Mouse (Mus musculus): ENCODE measurements around the gene Ssbp3. TPM values are rescaled to one million over a fixed set of nuclear protein-coding genes. Genes with fewer than 3 reads are reported as not detected.

Gene Ssbp3
- polyA plus RNA-seq, 1 experiment from 2014 or later = 143 TPM

DNA sequence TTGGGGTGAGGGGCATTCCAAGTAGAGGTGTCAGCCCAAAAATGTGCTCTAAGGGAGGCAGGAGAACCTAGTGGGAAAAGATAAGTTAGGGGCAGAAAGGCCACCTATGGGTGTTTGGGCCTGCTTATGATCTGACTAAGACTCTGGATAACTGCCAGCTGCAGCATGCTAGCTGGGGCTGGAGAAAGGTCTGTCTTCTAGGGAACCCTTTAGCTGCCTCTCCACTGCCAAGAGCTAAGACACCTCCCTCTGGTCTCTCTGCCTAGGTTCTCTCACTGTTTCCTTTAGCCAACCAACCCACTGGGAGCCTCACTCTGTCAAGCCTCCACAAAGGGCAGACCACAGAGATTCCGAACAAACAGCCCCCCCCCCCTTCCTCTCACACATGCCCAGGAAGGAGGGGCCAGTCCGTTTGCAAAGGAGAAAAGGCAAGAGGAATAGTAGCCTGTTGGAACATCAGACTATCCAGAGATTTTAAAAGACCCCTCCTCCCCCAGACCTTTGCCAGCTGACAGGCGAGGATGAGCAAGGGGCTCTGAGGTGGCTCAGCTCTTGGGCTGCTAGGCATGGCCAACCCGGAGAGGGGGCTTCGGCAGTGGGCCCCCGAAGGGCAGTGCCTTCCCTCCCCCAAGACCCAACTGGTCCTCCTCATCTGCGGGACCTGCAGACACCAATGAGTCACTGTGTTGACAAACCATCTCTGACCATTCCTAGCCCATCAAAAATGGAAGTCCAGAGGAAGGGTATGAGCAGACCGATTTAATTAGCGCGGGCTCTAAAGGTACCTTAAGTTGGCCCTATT is 1.4 kb upstream of the Ssbp3 start:
- Histone ChIP-seq H3K27ac (replicated peaks) (peak overlapping the region; percentile 99), H3K4me3 (peak overlapping the region; percentile 96), H3K9ac (no peak overlapping the region), H3K36me3 (no peaks in the 10 kb centered on the region), H3K9me3 (no peaks in the 10 kb centered on the region), H3K4me1 (replicated peaks) (peaks cover 42% of the 10 kb centered on the region), H3K4me2 (peak overlapping the region; percentile 85), H3K27me3 (no peaks in the 10 kb centered on the region)
- WGBS = 3% methylated on average over 10 of the region's 10 CpGs
- ATAC-seq (ENCODE audit: low FRiP score, low read depth) = no peak

- 0% methylated on average over 6 of the region's 6 CpGs for WGBS
Measured at GRCm38 (mm10) chr4:106909797-106910196, 704 bp upstream of the Ssbp3 start.

DNA sequence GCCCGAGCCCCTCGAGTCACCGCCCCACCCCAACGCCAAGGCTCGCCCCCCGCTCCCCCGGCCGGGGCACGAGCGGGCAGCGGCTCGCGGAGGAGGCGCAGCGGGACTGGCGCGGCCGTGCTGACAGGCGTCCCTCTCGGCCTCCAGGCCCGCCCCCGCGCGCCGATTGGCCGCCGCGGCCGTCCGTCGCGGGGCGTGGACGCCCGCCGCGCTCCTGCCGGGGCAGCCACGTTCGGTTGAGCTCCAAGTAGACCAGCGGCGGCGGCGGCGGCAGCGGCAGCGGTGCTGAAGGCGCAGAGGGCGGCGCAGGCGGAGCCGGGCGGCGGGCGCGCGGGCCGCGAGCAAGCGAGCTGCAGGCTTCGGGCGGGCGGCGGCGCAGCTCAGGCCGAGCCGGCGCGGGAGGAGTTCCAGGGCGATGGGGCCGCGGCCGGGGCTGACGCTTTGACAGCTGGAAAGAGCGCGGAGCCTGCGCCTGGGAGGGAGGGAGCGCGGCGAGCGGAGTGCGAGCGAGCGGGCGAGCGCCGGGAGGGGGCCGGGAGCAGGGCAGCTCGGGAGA is 823 bp downstream of the Ssbp3 start:
- Histone ChIP-seq H3K36me3 (peaks cover 12% of the 10 kb centered on the region), H3K4me3 (peak overlapping the region; percentile 96), H3K27ac (replicated peaks) (peak overlapping the region; percentile 99), H3K4me1 (replicated peaks) (peaks cover 63% of the 10 kb centered on the region), H3K9me3 (no peaks in the 10 kb centered on the region), H3K9ac (peak overlapping the region; percentile 98), H3K4me2 (peak overlapping the region; percentile 85), H3K27me3 (no peaks in the 10 kb centered on the region)
- under 1% methylated on average over 53 of the region's 89 CpGs for whole genome bisulfite sequencing
- peak; percentile 91 for ATAC-seq (ENCODE audit: low FRiP score, low read depth)

More at GRCm38 (mm10) chr4:106909797-106910196, 704 bp upstream of the Ssbp3 start:
- H3K4me2 ChIP-seq = peak overlapping the region; percentile 85
- no peaks in the 10 kb centered on the region for H3K9me3 ChIP-seq
- ATAC-seq (ENCODE audit: low FRiP score, low read depth) = no peak
- H3K4me1 ChIP-seq (replicated peaks) = peaks cover 48% of the 10 kb centered on the region
- H3K27me3 ChIP-seq = no peaks in the 10 kb centered on the region
- H3K36me3 ChIP-seq = no peaks in the 10 kb centered on the region
- peak overlapping the region; percentile 96 for H3K4me3 ChIP-seq
- H3K9ac ChIP-seq = peak overlapping the region; percentile 14; the same call in 1 of the 2 replicates
- peak overlapping the region; percentile 99 for H3K27ac ChIP-seq (replicated peaks)

- H3K4me2 ChIP-seq = peak overlapping the region; percentile 85
- peak overlapping the region; percentile 96 for H3K4me3 ChIP-seq
- no peaks in the 10 kb centered on the region for H3K27me3 ChIP-seq
- H3K36me3 ChIP-seq = peaks cover 20% of the 10 kb centered on the region
- under 1% methylated on average over 60 of the region's 73 CpGs for WGBS
- peak; percentile 12; the same call in 1 of the 2 replicates for ATAC-seq (ENCODE audit: low FRiP score, low read depth)
- peak overlapping the region; percentile 99 for H3K27ac ChIP-seq (replicated peaks)
- H3K4me1 ChIP-seq (replicated peaks) = peaks cover 65% of the 10 kb centered on the region
- no peaks in the 10 kb centered on the region for H3K9me3 ChIP-seq
- peak overlapping the region; percentile 98 for H3K9ac ChIP-seq
Measured at GRCm38 (mm10) chr4:106911951-106912688, 1.6 kb downstream of the Ssbp3 start.

DNA sequence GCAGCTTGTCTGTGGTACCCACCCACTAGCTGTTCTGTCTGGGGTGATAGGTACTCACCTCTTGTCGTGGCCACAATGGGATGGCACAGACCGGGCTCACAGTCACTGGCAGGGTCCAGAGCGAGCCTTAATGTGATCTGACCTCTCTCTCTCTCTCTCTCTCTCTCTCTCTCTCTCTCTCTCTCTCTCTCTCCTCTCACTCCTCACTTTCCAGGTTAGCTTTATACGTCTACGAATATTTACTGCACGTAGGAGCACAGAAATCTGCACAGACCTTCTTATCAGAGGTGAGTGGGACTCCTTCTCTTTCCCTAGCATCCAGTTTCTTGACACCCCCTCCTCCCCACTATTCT is 2.2 kb downstream of the Ssbp3 start:
- H3K36me3 ChIP-seq = peaks cover 25% of the 10 kb centered on the region
- H3K9me3 ChIP-seq = no peaks in the 10 kb centered on the region
- WGBS = 2% methylated on average over 6 of the region's 6 CpGs
- H3K4me2 ChIP-seq = peak overlapping the region; percentile 85
- H3K27ac ChIP-seq (replicated peaks) = peak overlapping the region; percentile 99
- peak overlapping the region; percentile 98 for H3K9ac ChIP-seq
- no peaks in the 10 kb centered on the region for H3K27me3 ChIP-seq
- peak overlapping the region; percentile 96 for H3K4me3 ChIP-seq
- ATAC-seq (ENCODE audit: low FRiP score, low read depth) = no peak
- H3K4me1 ChIP-seq (replicated peaks) = peaks cover 60% of the 10 kb centered on the region

DNA sequence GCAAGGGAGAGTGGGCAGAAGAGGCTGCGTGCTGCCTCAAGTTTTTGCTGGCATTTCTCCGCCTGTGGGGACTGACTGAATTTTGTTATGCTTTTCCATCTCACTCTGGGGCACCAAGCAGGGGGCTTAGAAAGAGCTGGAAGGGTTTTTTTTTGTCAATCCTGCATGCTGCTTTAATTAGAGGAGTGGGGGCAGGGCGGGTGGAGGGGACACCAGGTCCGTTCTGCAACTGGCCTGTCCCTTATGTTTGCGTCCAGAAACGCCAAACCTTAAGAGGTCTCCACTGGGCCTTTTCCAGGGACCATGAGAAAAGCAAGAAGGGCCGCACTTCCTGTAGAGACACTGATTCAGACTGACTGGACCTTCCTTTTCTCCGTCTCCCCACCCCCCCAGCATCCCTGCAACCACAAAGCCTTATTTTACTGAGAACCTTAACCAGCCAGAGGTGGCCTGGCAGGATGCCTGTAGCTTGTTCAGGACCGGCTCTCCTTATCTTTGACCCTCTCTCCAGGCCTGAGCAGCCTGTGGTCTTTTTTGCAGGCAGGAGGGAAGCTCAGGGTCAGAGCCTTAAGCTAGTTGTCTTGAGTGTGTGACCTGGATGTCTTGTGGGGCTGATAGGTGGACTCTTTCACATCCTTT is 3.0 kb downstream of the Ssbp3 start:
- no peaks in the 10 kb centered on the region for H3K9me3 ChIP-seq
- H3K4me1 ChIP-seq (replicated peaks) = peaks cover 56% of the 10 kb centered on the region
- H3K4me3 ChIP-seq = peak overlapping the region; percentile 96
- no peak overlapping the region for H3K27ac ChIP-seq (replicated peaks)
- H3K27me3 ChIP-seq = no peaks in the 10 kb centered on the region
- peak overlapping the region; percentile 98 for H3K9ac ChIP-seq
- 22% methylated on average over 9 of the region's 9 CpGs for WGBS
- no peak for ATAC-seq (ENCODE audit: low FRiP score, low read depth)
- peak overlapping the region; percentile 85 for H3K4me2 ChIP-seq
- H3K36me3 ChIP-seq = peaks cover 32% of the 10 kb centered on the region

GRCm38 (mm10) chr4:106915265-106915664 is 4.8 kb downstream of the Ssbp3 start:
- Histone ChIP-seq H3K27ac (replicated peaks) (no peak overlapping the region), H3K4me2 (peak overlapping the region; percentile 85), H3K9ac (no peak overlapping the region), H3K4me1 (replicated peaks) (peaks cover 43% of the 10 kb centered on the region), H3K4me3 (0 out of 2 replicates have a peak overlapping the region, but pooled peaks have one; percentile 5), H3K36me3 (peaks cover 41% of the 10 kb centered on the region), H3K27me3 (no peaks in the 10 kb centered on the region), H3K9me3 (no peaks in the 10 kb centered on the region)
- WGBS = 70% methylated on average over 8 of the region's 8 CpGs
- ATAC-seq (ENCODE audit: low FRiP score, low read depth) = no peak

- H3K9me3 ChIP-seq = no peaks in the 10 kb centered on the region
- H3K4me3 ChIP-seq = no peak overlapping the region
- H3K27me3 ChIP-seq = no peaks in the 10 kb centered on the region
- H3K36me3 ChIP-seq = peaks cover 52% of the 10 kb centered on the region
- H3K27ac ChIP-seq (replicated peaks) = no peak overlapping the region
- 39% methylated on average over 1 of the region's 1 CpGs for WGBS
- no peak overlapping the region for H3K4me2 ChIP-seq
- H3K9ac ChIP-seq = no peak overlapping the region
- H3K4me1 ChIP-seq (replicated peaks) = peaks cover 66% of the 10 kb centered on the region
- ATAC-seq (ENCODE audit: low FRiP score, low read depth) = no peak
Measured at GRCm38 (mm10) chr4:106918263-106918662, 7.8 kb downstream of the Ssbp3 start.

GRCm38 (mm10) chr4:106920119-106920518 is 9.6 kb downstream of the Ssbp3 start:
- Histone ChIP-seq H3K4me1 (replicated peaks) (peaks cover 47% of the 10 kb centered on the region), H3K4me2 (no peak overlapping the region), H3K36me3 (peaks cover 66% of the 10 kb centered on the region), H3K27me3 (no peaks in the 10 kb centered on the region), H3K27ac (replicated peaks) (no peak overlapping the region), H3K9ac (no peak overlapping the region), H3K4me3 (no peak overlapping the region), H3K9me3 (no peaks in the 10 kb centered on the region)
- ATAC-seq (ENCODE audit: low FRiP score, low read depth) = no peak
- WGBS = 87% methylated on average over 4 of the region's 4 CpGs

- no peak overlapping the region for H3K9ac ChIP-seq
- H3K36me3 ChIP-seq = peaks cover 54% of the 10 kb centered on the region
- no peak overlapping the region for H3K4me3 ChIP-seq
- peak; percentile 57; the same call in 1 of the 2 replicates for ATAC-seq (ENCODE audit: low FRiP score, low read depth)
- no peak overlapping the region for H3K4me2 ChIP-seq
- no peak overlapping the region for H3K27ac ChIP-seq (replicated peaks)
- H3K9me3 ChIP-seq = no peaks in the 10 kb centered on the region
- H3K27me3 ChIP-seq = no peaks in the 10 kb centered on the region
- 54% methylated on average over 9 of the region's 9 CpGs for WGBS
- peaks cover 46% of the 10 kb centered on the region for H3K4me1 ChIP-seq (replicated peaks)
Measured at GRCm38 (mm10) chr4:106921375-106922336, 11.2 kb downstream of the Ssbp3 start.

DNA sequence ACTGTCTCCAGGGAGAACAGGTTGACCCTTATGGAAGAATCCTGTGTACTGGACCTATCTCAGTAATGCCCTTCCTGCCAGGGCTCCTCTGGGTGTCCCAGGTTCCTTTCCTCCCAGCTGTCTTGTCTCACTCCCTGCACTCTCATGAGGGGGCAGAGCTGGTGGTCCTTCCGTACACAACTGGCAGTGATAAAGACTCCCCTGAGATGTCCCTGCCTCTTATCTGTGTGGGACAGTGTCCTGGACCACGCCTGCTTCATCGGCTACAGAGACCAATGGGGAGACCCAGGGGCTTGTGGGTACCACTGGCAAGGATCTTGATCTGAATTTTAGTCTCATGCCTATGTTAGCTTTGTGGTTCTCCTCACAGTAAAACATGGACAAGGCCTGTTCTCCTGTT is 12.4 kb downstream of the Ssbp3 start:
- WGBS = 69% methylated on average over 3 of the region's 3 CpGs
- H3K4me1 ChIP-seq (replicated peaks) = peaks cover 50% of the 10 kb centered on the region
- no peaks in the 10 kb centered on the region for H3K27me3 ChIP-seq
- H3K9ac ChIP-seq = no peak overlapping the region
- H3K4me2 ChIP-seq = no peak overlapping the region
- no peaks in the 10 kb centered on the region for H3K9me3 ChIP-seq
- H3K36me3 ChIP-seq = peaks cover 42% of the 10 kb centered on the region
- no peak overlapping the region for H3K27ac ChIP-seq (replicated peaks)
- no peak overlapping the region for H3K4me3 ChIP-seq
- ATAC-seq (ENCODE audit: low FRiP score, low read depth) = no peak

Measured in hindbrain, embryonic 15.5 days (tissue).